In the genomic region with DNA sequence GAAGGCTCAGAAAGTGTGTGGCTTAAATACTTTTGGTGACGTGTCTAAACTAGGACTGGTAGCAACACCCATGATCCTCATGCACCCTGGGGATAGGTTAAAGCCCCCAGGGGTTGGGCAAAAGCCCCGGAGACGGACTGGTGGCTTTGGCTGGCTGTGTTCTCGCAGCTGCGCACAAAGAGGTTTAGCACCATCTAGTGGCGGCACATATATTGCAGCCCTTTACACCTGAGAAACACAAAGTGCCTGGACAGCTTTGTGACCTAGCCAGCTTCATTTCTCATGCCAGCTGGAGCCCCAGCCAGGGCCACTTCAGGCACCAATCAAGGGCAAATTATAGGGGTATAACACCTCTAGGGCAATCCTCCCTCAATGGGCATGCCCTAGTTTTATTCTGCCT, we compare ENCODE assay signal across 8 mouse cellular contexts. TPM values are rescaled to one million over a fixed set of nuclear protein-coding genes. Genes with fewer than 3 reads are reported as not detected.
DNase-seq lines count a peak whose midpoint lies in the region; ATAC-seq and TF ChIP-seq lines count a peak whose summit lies in the region.
"Not testable (repeated sequence)": the region's sequence is repeated elsewhere in the genome, so short reads cannot be mapped to it uniquely, and the experiment has no call there.

No protein-coding gene starts in this region.

- H3K36me3 ChIP-seq in C2C12 (ENCODE audit: control insufficient read depth, insufficient read depth): peaks cover 10% of the 10 kb centered on the region
- peaks cover 17% of the 10 kb centered on the region for H3K36me3 ChIP-seq in heart, embryonic 13.5 days
- H3K36me3 ChIP-seq in kidney, embryonic 16.5 days (ENCODE audit: insufficient read depth, low read length): peaks cover 11% of the 10 kb centered on the region
- peaks cover 13% of the 10 kb centered on the region for H3K36me3 ChIP-seq in limb, embryonic 15.5 days
- not testable (repeated sequence) for H3K36me3 ChIP-seq in myocyte (ENCODE audit: control insufficient read depth, insufficient read depth)

- peak; percentile 50; the same call in 1 of the 2 replicates for ATAC-seq in erythroblast, adult 5-6 weeks (replicated peaks; ENCODE audit: low FRiP score, poor library complexity, severe bottlenecking)
- not testable (repeated sequence) for ATAC-seq in heart, embryonic 13.5 days (ENCODE audit: extremely low read depth, insufficient number of reproducible peaks, low FRiP score, low TSS enrichment); limb, embryonic 15.5 days (ENCODE audit: insufficient number of reproducible peaks, low FRiP score, low TSS enrichment, low read depth)
- peak; percentile 10 for ATAC-seq in kidney, embryonic 16.5 days (ENCODE audit: low FRiP score, low TSS enrichment)

- 3% methylated on average over 6 of the region's 6 CpGs for WGBS in heart, embryonic 13.5 days
- WGBS in kidney, embryonic 16.5 days: 2% methylated on average over 5 of the region's 6 CpGs
- WGBS in limb, embryonic 15.5 days: 1% methylated on average over 6 of the region's 6 CpGs

- TF ChIP-seq POLR2A in bone marrow macrophage, adult 2 months (IDR thresholded peaks at IDR 0.05; ENCODE audit: borderline replicate concordance, low read depth, low read length); myocyte (IDR thresholded peaks at IDR 0.05; ENCODE audit: insufficient read length, low read depth): not testable (repeated sequence)

- DNase-seq in spleen, postnatal 14 days (ENCODE audit: low spot score in 2 of 2): peak; percentile 64 to 82

- not testable (repeated sequence) for H3K4me3 ChIP-seq in C2C12 (ENCODE audit: insufficient read depth, poor library complexity, severe bottlenecking); myocyte
- 0 out of 2 replicates have a peak overlapping the region, but pooled peaks have one; percentile 2 for H3K4me3 ChIP-seq in bone marrow macrophage, adult 2 months (ENCODE audit: insufficient read depth, low read length)
- peak overlapping the region; percentile 34 for H3K4me3 ChIP-seq in heart, embryonic 13.5 days
- peak overlapping the region; percentile 27 for H3K4me3 ChIP-seq in kidney, embryonic 16.5 days (ENCODE audit: low read length)
- H3K4me3 ChIP-seq in limb, embryonic 15.5 days: peak overlapping the region; percentile 7; the same call in 1 of the 2 replicates

- H3K4me2 ChIP-seq in heart, embryonic 13.5 days: peak overlapping the region; percentile 65
- peak overlapping the region; percentile 48 for H3K4me2 ChIP-seq in kidney, embryonic 16.5 days (replicated peaks; ENCODE audit: low read depth, low read length)
- H3K4me2 ChIP-seq in limb, embryonic 15.5 days: peak overlapping the region; percentile 35
- H3K4me2 ChIP-seq in myocyte (ENCODE audit: low read depth): peak overlapping the region; percentile 88

- not testable (repeated sequence) for H3K9me3 ChIP-seq in heart, embryonic 13.5 days; kidney, embryonic 16.5 days (ENCODE audit: low read length); limb, embryonic 15.5 days

- H3K27me3 ChIP-seq in C2C12 (ENCODE audit: control insufficient read depth, insufficient read depth, insufficient read length) (peaks cover 26% of the 10 kb centered on the region), myocyte (ENCODE audit: control insufficient read depth, insufficient read depth, insufficient read length) (peaks cover 41% of the 10 kb centered on the region)
- peaks cover 45% of the 10 kb centered on the region for H3K27me3 ChIP-seq in heart, embryonic 13.5 days (replicated peaks)
- H3K27me3 ChIP-seq in kidney, embryonic 16.5 days (ENCODE audit: insufficient read depth, low read length): peaks cover 19% of the 10 kb centered on the region
- H3K27me3 ChIP-seq in limb, embryonic 15.5 days: peaks cover 21% of the 10 kb centered on the region; the same call in 1 of the 2 replicates

- not testable (repeated sequence) for H3ac ChIP-seq in C2C12 (ENCODE audit: control insufficient read depth, insufficient read length, low read depth); myocyte (ENCODE audit: control insufficient read depth, insufficient read length)

- H3K79me3 ChIP-seq in C2C12 (ENCODE audit: low read depth): not testable (repeated sequence)

- not testable (repeated sequence) for H3K79me2 ChIP-seq in C2C12 (ENCODE audit: control insufficient read depth, insufficient read depth); myocyte (ENCODE audit: control insufficient read depth, insufficient read depth)

- peaks cover 32% of the 10 kb centered on the region for H3K4me1 ChIP-seq in bone marrow macrophage, adult 2 months (ENCODE audit: control insufficient read depth, insufficient read depth, low read length)
- peaks cover 46% of the 10 kb centered on the region for H3K4me1 ChIP-seq in heart, embryonic 13.5 days
- peaks cover 24% of the 10 kb centered on the region for H3K4me1 ChIP-seq in kidney, embryonic 16.5 days (ENCODE audit: insufficient read depth, low read length)
- peaks cover 30% of the 10 kb centered on the region for H3K4me1 ChIP-seq in limb, embryonic 15.5 days

- peak; percentile 65 for TF ChIP-seq CTCF in C2C12 (IDR thresholded peaks at IDR 0.05; ENCODE audit: control insufficient read depth, insufficient read depth, insufficient read length)
- TF ChIP-seq CTCF in bone marrow macrophage, adult 2 months (IDR thresholded peaks at IDR 0.05; ENCODE audit: low read depth, low read length): peak; percentile 40

- H3K9ac ChIP-seq in heart, embryonic 13.5 days: peak overlapping the region; percentile 72; the same call in 1 of the 2 replicates
- peak overlapping the region; percentile 56 for H3K9ac ChIP-seq in kidney, embryonic 16.5 days (replicated peaks; ENCODE audit: low read length)
- not testable (repeated sequence) for H3K9ac ChIP-seq in limb, embryonic 15.5 days

- H3K27ac ChIP-seq in bone marrow macrophage, adult 2 months (ENCODE audit: insufficient read depth, low read depth, low read length); heart, embryonic 13.5 days (replicated peaks); kidney, embryonic 16.5 days (ENCODE audit: low read length); limb, embryonic 15.5 days: not testable (repeated sequence)

RNA-seq across cellular contexts. Expression of gene Ltb4r2, which starts 1.1 kb away (rescaled TPM):
- 0.09 TPM for polyA plus RNA-seq in C2C12 (2012; fragmentation: generic; extraction: Trizol)
- 0.15 and 0.25 TPM in 2 replicates for polyA plus RNA-seq in bone marrow macrophage, adult 2 months (2012; ENCODE audit: insufficient read depth, insufficient read length, missing spikeins)
- total RNA-seq in erythroblast, adult 5-6 weeks (2015; ENCODE audit: low replicate concordance): not detected in 2 replicates
- 0.14 TPM in 1 of 2 replicates, not detected in the other for total RNA-seq in erythroblast, adult 5-6 weeks (2017; ENCODE audit: low replicate concordance)
- 0.25 and 0.27 TPM in 2 replicates for polyA plus RNA-seq in heart, embryonic 13.5 days (2015; fragmentation: Nextera tagmentation; extraction: Ambion mirVana)
- 0.41 and 0.45 TPM in 2 replicates for polyA plus RNA-seq in kidney, embryonic 16.5 days (2015; fragmentation: Nextera tagmentation; extraction: Ambion mirVana)
- 0.83 and 1.3 TPM in 2 replicates for polyA plus RNA-seq in limb, embryonic 15.5 days (2015; fragmentation: Nextera tagmentation; extraction: Ambion mirVana)
- 0.01 TPM for polyA plus RNA-seq in myocyte (2012; fragmentation: generic; extraction: Trizol)

RNA-seq across cellular contexts. Expression of gene Cideb, which starts 1.9 kb away (rescaled TPM):
- 0.05 TPM for polyA plus RNA-seq in C2C12 (2012; fragmentation: generic; extraction: Trizol)
- 0.67 TPM in 1 of 2 replicates, not detected in the other for polyA plus RNA-seq in bone marrow macrophage, adult 2 months (2012; ENCODE audit: insufficient read depth, insufficient read length, missing spikeins)
- 2.1 TPM in 1 of 2 replicates, not detected in the other for total RNA-seq in erythroblast, adult 5-6 weeks (2015; ENCODE audit: low replicate concordance)
- 0.94 TPM in 1 of 2 replicates, not detected in the other for total RNA-seq in erythroblast, adult 5-6 weeks (2017; ENCODE audit: low replicate concordance)
- 1.2 and 2.1 TPM in 2 replicates for polyA plus RNA-seq in heart, embryonic 13.5 days (2015; fragmentation: Nextera tagmentation; extraction: Ambion mirVana)
- polyA plus RNA-seq in kidney, embryonic 16.5 days (2015; fragmentation: Nextera tagmentation; extraction: Ambion mirVana): 21.1 and 21.3 TPM in 2 replicates
- 0.58 and 0.74 TPM in 2 replicates for polyA plus RNA-seq in limb, embryonic 15.5 days (2015; fragmentation: Nextera tagmentation; extraction: Ambion mirVana)
- polyA plus RNA-seq in myocyte (2012; fragmentation: generic; extraction: Trizol): 0.17 TPM

RNA-seq across cellular contexts. Expression of gene Ltb4r1, which starts 5.6 kb away (rescaled TPM):
- polyA plus RNA-seq in C2C12 (2012; fragmentation: generic; extraction: Trizol): 0.05 TPM
- 1.5 and 1.7 TPM in 2 replicates for polyA plus RNA-seq in bone marrow macrophage, adult 2 months (2012; ENCODE audit: insufficient read depth, insufficient read length, missing spikeins)
- total RNA-seq in erythroblast, adult 5-6 weeks (2015; ENCODE audit: low replicate concordance): 6.3 and 14.8 TPM in 2 replicates
- total RNA-seq in erythroblast, adult 5-6 weeks (2017; ENCODE audit: low replicate concordance): 9.3 and 21.8 TPM in 2 replicates
- 0.48 and 0.71 TPM in 2 replicates for polyA plus RNA-seq in heart, embryonic 13.5 days (2015; fragmentation: Nextera tagmentation; extraction: Ambion mirVana)
- polyA plus RNA-seq in kidney, embryonic 16.5 days (2015; fragmentation: Nextera tagmentation; extraction: Ambion mirVana): 0.54 and 0.92 TPM in 2 replicates
- polyA plus RNA-seq in limb, embryonic 15.5 days (2015; fragmentation: Nextera tagmentation; extraction: Ambion mirVana): 1.2 and 1.4 TPM in 2 replicates
- polyA plus RNA-seq in myocyte (2012; fragmentation: generic; extraction: Trizol): 0.04 TPM

RNA-seq across cellular contexts. Expression of gene Nop9, which starts 14.7 kb away (rescaled TPM):
- polyA plus RNA-seq in C2C12 (2012; fragmentation: generic; extraction: Trizol): 38.6 TPM
- polyA plus RNA-seq in bone marrow macrophage, adult 2 months (2012; ENCODE audit: insufficient read depth, insufficient read length, missing spikeins): 17.1 and 22.1 TPM in 2 replicates
- total RNA-seq in erythroblast, adult 5-6 weeks (2015; ENCODE audit: low replicate concordance): 6.5 and 11.3 TPM in 2 replicates
- 3.7 and 3.9 TPM in 2 replicates for total RNA-seq in erythroblast, adult 5-6 weeks (2017; ENCODE audit: low replicate concordance)
- 22.8 and 23.9 TPM in 2 replicates for polyA plus RNA-seq in heart, embryonic 13.5 days (2015; fragmentation: Nextera tagmentation; extraction: Ambion mirVana)
- polyA plus RNA-seq in kidney, embryonic 16.5 days (2015; fragmentation: Nextera tagmentation; extraction: Ambion mirVana): 40.6 and 41.9 TPM in 2 replicates
- polyA plus RNA-seq in limb, embryonic 15.5 days (2015; fragmentation: Nextera tagmentation; extraction: Ambion mirVana): 27.9 and 31.9 TPM in 2 replicates
- 24.9 TPM for polyA plus RNA-seq in myocyte (2012; fragmentation: generic; extraction: Trizol)

RNA-seq across cellular contexts. Expression of gene Dhrs1, which starts 14.7 kb away (rescaled TPM):
- polyA plus RNA-seq in C2C12 (2012; fragmentation: generic; extraction: Trizol) (63.7 TPM), myocyte (2012; fragmentation: generic; extraction: Trizol) (76.3 TPM)
- polyA plus RNA-seq in bone marrow macrophage, adult 2 months (2012; ENCODE audit: insufficient read depth, insufficient read length, missing spikeins): 117 and 120 TPM in 2 replicates
- 22.4 and 27.1 TPM in 2 replicates for total RNA-seq in erythroblast, adult 5-6 weeks (2015; ENCODE audit: low replicate concordance)
- 3.9 and 14.9 TPM in 2 replicates for total RNA-seq in erythroblast, adult 5-6 weeks (2017; ENCODE audit: low replicate concordance)
- 54.8 and 66.9 TPM in 2 replicates for polyA plus RNA-seq in heart, embryonic 13.5 days (2015; fragmentation: Nextera tagmentation; extraction: Ambion mirVana)
- polyA plus RNA-seq in kidney, embryonic 16.5 days (2015; fragmentation: Nextera tagmentation; extraction: Ambion mirVana): 112 and 119 TPM in 2 replicates
- 83.3 and 93.4 TPM in 2 replicates for polyA plus RNA-seq in limb, embryonic 15.5 days (2015; fragmentation: Nextera tagmentation; extraction: Ambion mirVana)

Comparison
In these comparisons a context has a peak if more than half of its experiments do, and no peak if none do; other contexts are left out.
1. H3K4me2 ChIP-seq: peak in every context shown above with its lines; median percentile 88 in myocyte; 65 in heart, embryonic 13.5 days; 48 in kidney, embryonic 16.5 days; 35 in limb, embryonic 15.5 days.